Mouse (Mus musculus) small intestine, adult 2 months (tissue): ENCODE results near the gene Kirrel3.

ENCODE experiments used
- CTCF ChIP-seq: fragments of 200-500 bp; IDR thresholded peaks from 2 replicates; pipeline ENCODE4 v1.5.1; 2012; ENCODE audit warnings: low read depth, mild to moderate bottlenecking, control low read depth, inconsistent platforms, low read length, moderate library complexity, mixed read lengths; ENCODE audit not compliant: insufficient replicate concordance, insufficient read length; ENCODE audit errors: extremely low read depth
- POLR2A ChIP-seq: fragments of 200-500 bp; IDR thresholded peaks from 2 replicates; pipeline ENCODE4 v1.6.1; 2012; ENCODE audit warnings: low read depth, mild to moderate bottlenecking, control low read depth, inconsistent platforms, low read length, moderate library complexity

- TF ChIP-seq POLR2A (no peak), CTCF (no peak)
Observed at GRCm38 (mm10) chr9:35026311-35026710, 540.6 kb downstream of the Kirrel3 start.
